Mouse (Mus musculus): ENCODE results near the gene Prps2. TPM values are rescaled to one million over a fixed set of nuclear protein-coding genes. Genes with fewer than 3 reads are reported as not detected.

Gene Prps2
- polyA plus RNA-seq, 1 experiment from 2014 or later, result 25.9 TPM

DNA sequence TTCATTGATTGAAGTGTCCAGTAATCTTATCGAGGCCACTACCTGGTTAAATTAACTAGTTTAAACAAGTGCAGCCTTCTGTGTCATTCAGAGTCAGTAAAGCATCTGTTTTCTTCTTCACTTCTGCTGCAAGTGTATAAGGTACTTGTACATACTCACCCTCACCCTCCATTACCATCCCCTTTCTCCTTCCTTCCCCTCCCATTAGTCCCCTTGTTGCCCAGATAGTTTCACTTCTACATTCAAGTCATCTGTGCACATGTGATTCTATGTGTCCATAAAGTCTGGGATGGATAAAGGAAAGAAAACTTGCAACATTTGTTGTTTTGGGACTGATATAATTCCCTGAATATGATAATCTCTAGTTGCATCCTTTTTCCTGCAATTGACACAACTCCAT lies 48.0 kb downstream of the Prps2 start:
- Histone ChIP-seq H3K27me3 (ENCODE audit: control insufficient read depth, insufficient read depth, low read length) (peaks cover 2% of the 10 kb centered on the region; the same call in 1 of the 2 replicates), H3K4me3 (ENCODE audit: low read depth, low read length) (no peak overlapping the region), H3K27ac (ENCODE audit: low read depth, low read length) (no peak overlapping the region), H3K36me3 (ENCODE audit: control insufficient read depth, insufficient read depth, low read length) (no peaks in the 10 kb centered on the region), H3K4me1 (replicated peaks; ENCODE audit: control insufficient read depth, insufficient read depth, low read length) (no peaks in the 10 kb centered on the region), H3K4me2 (ENCODE audit: low read depth, low read length, severe bottlenecking) (no peak overlapping the region), H3K9me3 (ENCODE audit: control insufficient read depth, low read length) (no peaks in the 10 kb centered on the region), H3K9ac (ENCODE audit: low read length) (no peak overlapping the region)
- DNase-seq (ENCODE audit: low spot score) (no peak), ATAC-seq (replicated peaks; ENCODE audit: low FRiP score) (no peak)
- 90% methylated on average over 1 of the region's 1 CpGs for WGBS

- H3K27ac ChIP-seq (ENCODE audit: low read depth, low read length), result no peak overlapping the region
- H3K4me2 ChIP-seq (ENCODE audit: low read depth, low read length, severe bottlenecking), result no peak overlapping the region
Observed at GRCm38 (mm10) chrX:167332607-167333006, 49.9 kb downstream of the Prps2 start.

GRCm38 (mm10) chrX:167330993-167331392 lies 51.6 kb downstream of the Prps2 start:
- ATAC-seq (replicated peaks; ENCODE audit: low FRiP score), result no peak
- H3K9me3 ChIP-seq (ENCODE audit: control insufficient read depth, low read length), result no peaks in the 10 kb centered on the region

More at GRCm38 (mm10) chrX:167332607-167333006, 49.9 kb downstream of the Prps2 start:
- H3K4me1 ChIP-seq (replicated peaks; ENCODE audit: control insufficient read depth, insufficient read depth, low read length), result no peaks in the 10 kb centered on the region
- no peaks in the 10 kb centered on the region for H3K36me3 ChIP-seq (ENCODE audit: control insufficient read depth, insufficient read depth, low read length)
- ATAC-seq (replicated peaks; ENCODE audit: low FRiP score) (no peak), DNase-seq (ENCODE audit: low spot score) (no peak)
- no peak overlapping the region for H3K9ac ChIP-seq (ENCODE audit: low read length)
- H3K27me3 ChIP-seq (ENCODE audit: control insufficient read depth, insufficient read depth, low read length), result peaks cover 2% of the 10 kb centered on the region; the same call in 1 of the 2 replicates
- WGBS, result 83% methylated on average over 1 of the region's 1 CpGs
- H3K9me3 ChIP-seq (ENCODE audit: control insufficient read depth, low read length), result no peaks in the 10 kb centered on the region
- H3K4me3 ChIP-seq (ENCODE audit: low read depth, low read length), result no peak overlapping the region

GRCm38 (mm10) chrX:167330399-167330798 lies 52.1 kb downstream of the Prps2 start, which contains the start of gene Tlr7:
TSS of gene Tlr7 (minus strand) at chrX:167330558.
- H3K4me2 ChIP-seq (ENCODE audit: low read depth, low read length, severe bottlenecking), result no peak within 1 kb of the TSS
- 87% methylated on average over 6 of the region's 6 CpGs for WGBS
- no peaks in the 10 kb centered on the region for H3K9me3 ChIP-seq (ENCODE audit: control insufficient read depth, low read length)
- no peaks in the 10 kb centered on the region for H3K36me3 ChIP-seq (ENCODE audit: control insufficient read depth, insufficient read depth, low read length)
- H3K4me3 ChIP-seq (ENCODE audit: low read depth, low read length), result no peak within 1 kb of the TSS
- no peak for ATAC-seq (replicated peaks; ENCODE audit: low FRiP score)
- H3K4me1 ChIP-seq (replicated peaks; ENCODE audit: control insufficient read depth, insufficient read depth, low read length), result no peaks in the 10 kb centered on the region
- no peak within 1 kb of the TSS for H3K9ac ChIP-seq (ENCODE audit: low read length)
- H3K27me3 ChIP-seq (ENCODE audit: control insufficient read depth, insufficient read depth, low read length), result peaks cover 9% of the 10 kb centered on the region; the same call in 1 of the 2 replicates
- no peak within 1 kb of the TSS for H3K27ac ChIP-seq (ENCODE audit: low read depth, low read length)
- no peak for DNase-seq (ENCODE audit: low spot score)

More at GRCm38 (mm10) chrX:167330993-167331392, 51.6 kb downstream of the Prps2 start:
- H3K4me1 ChIP-seq (replicated peaks; ENCODE audit: control insufficient read depth, insufficient read depth, low read length), result no peaks in the 10 kb centered on the region
- no peaks in the 10 kb centered on the region for H3K36me3 ChIP-seq (ENCODE audit: control insufficient read depth, insufficient read depth, low read length)
- no peak overlapping the region for H3K27ac ChIP-seq (ENCODE audit: low read depth, low read length)
- no peak overlapping the region for H3K4me2 ChIP-seq (ENCODE audit: low read depth, low read length, severe bottlenecking)
- WGBS, result 87% methylated on average over 4 of the region's 4 CpGs
- DNase-seq (ENCODE audit: low spot score), result no peak
- H3K9ac ChIP-seq (ENCODE audit: low read length), result no peak overlapping the region
- no peak overlapping the region for H3K4me3 ChIP-seq (ENCODE audit: low read depth, low read length)
- H3K27me3 ChIP-seq (ENCODE audit: control insufficient read depth, insufficient read depth, low read length), result peaks cover 7% of the 10 kb centered on the region; the same call in 1 of the 2 replicates

DNA sequence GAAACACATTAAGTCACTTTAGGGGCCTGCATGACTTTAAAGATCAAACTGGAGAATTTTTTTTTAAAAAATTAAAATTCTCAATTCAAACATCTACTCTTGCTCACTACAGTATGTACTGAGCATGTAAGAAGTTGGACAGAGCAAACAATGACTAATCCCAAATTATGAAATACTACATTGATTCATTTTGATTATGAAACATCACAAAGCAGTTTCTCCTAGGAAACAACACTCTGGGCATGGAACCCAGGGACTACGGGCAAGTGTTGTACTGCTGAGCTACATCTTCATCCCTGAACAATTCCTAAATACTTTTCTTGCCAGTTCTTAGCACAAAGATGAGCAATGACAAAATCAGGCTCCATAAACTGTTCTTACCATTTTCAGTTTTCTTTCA lies 52.9 kb downstream of the Prps2 start:
- Histone ChIP-seq H3K4me3 (ENCODE audit: low read depth, low read length) (no peak overlapping the region), H3K36me3 (ENCODE audit: control insufficient read depth, insufficient read depth, low read length) (no peaks in the 10 kb centered on the region), H3K27ac (ENCODE audit: low read depth, low read length) (no peak overlapping the region), H3K9me3 (ENCODE audit: control insufficient read depth, low read length) (no peaks in the 10 kb centered on the region), H3K4me1 (replicated peaks; ENCODE audit: control insufficient read depth, insufficient read depth, low read length) (no peaks in the 10 kb centered on the region), H3K27me3 (ENCODE audit: control insufficient read depth, insufficient read depth, low read length) (peaks cover 9% of the 10 kb centered on the region; the same call in 1 of the 2 replicates), H3K9ac (ENCODE audit: low read length) (no peak overlapping the region), H3K4me2 (ENCODE audit: low read depth, low read length, severe bottlenecking) (no peak overlapping the region)
- WGBS, result 86% methylated on average over 1 of the region's 1 CpGs
- no peak for DNase-seq (ENCODE audit: low spot score)
- no peak for ATAC-seq (replicated peaks; ENCODE audit: low FRiP score)

- WGBS, result 88% methylated on average over 1 of the region's 1 CpGs
- DNase-seq (ENCODE audit: low spot score), result no peak
- Histone ChIP-seq H3K4me1 (replicated peaks; ENCODE audit: control insufficient read depth, insufficient read depth, low read length) (no peaks in the 10 kb centered on the region), H3K36me3 (ENCODE audit: control insufficient read depth, insufficient read depth, low read length) (no peaks in the 10 kb centered on the region), H3K4me3 (ENCODE audit: low read depth, low read length) (no peak overlapping the region), H3K9ac (ENCODE audit: low read length) (no peak overlapping the region), H3K27ac (ENCODE audit: low read depth, low read length) (no peak overlapping the region), H3K4me2 (ENCODE audit: low read depth, low read length, severe bottlenecking) (no peak overlapping the region), H3K27me3 (ENCODE audit: control insufficient read depth, insufficient read depth, low read length) (peaks cover 9% of the 10 kb centered on the region; the same call in 1 of the 2 replicates), H3K9me3 (ENCODE audit: control insufficient read depth, low read length) (no peaks in the 10 kb centered on the region)
- no peak for ATAC-seq (replicated peaks; ENCODE audit: low FRiP score)
Observed at GRCm38 (mm10) chrX:167329098-167329497, 53.5 kb downstream of the Prps2 start.

GRCm38 (mm10) chrX:167328519-167328918 lies 54.0 kb downstream of the Prps2 start:
- ATAC-seq (replicated peaks; ENCODE audit: low FRiP score) (no peak), DNase-seq (ENCODE audit: low spot score) (no peak)
- 90% methylated on average over 3 of the region's 3 CpGs for WGBS
- no peak overlapping the region for H3K4me2 ChIP-seq (ENCODE audit: low read depth, low read length, severe bottlenecking)
- H3K4me3 ChIP-seq (ENCODE audit: low read depth, low read length), result no peak overlapping the region
- no peaks in the 10 kb centered on the region for H3K4me1 ChIP-seq (replicated peaks; ENCODE audit: control insufficient read depth, insufficient read depth, low read length)
- H3K27me3 ChIP-seq (ENCODE audit: control insufficient read depth, insufficient read depth, low read length), result peaks cover 9% of the 10 kb centered on the region; the same call in 1 of the 2 replicates
- H3K27ac ChIP-seq (ENCODE audit: low read depth, low read length), result no peak overlapping the region
- no peaks in the 10 kb centered on the region for H3K9me3 ChIP-seq (ENCODE audit: control insufficient read depth, low read length)
- H3K9ac ChIP-seq (ENCODE audit: low read length), result no peak overlapping the region
- no peaks in the 10 kb centered on the region for H3K36me3 ChIP-seq (ENCODE audit: control insufficient read depth, insufficient read depth, low read length)

- Histone ChIP-seq H3K27me3 (ENCODE audit: control insufficient read depth, insufficient read depth, low read length) (peaks cover 9% of the 10 kb centered on the region; the same call in 1 of the 2 replicates), H3K4me1 (replicated peaks; ENCODE audit: control insufficient read depth, insufficient read depth, low read length) (no peaks in the 10 kb centered on the region), H3K4me2 (ENCODE audit: low read depth, low read length, severe bottlenecking) (no peak overlapping the region), H3K27ac (ENCODE audit: low read depth, low read length) (no peak overlapping the region), H3K9me3 (ENCODE audit: control insufficient read depth, low read length) (no peaks in the 10 kb centered on the region), H3K4me3 (ENCODE audit: low read depth, low read length) (no peak overlapping the region), H3K9ac (ENCODE audit: low read length) (no peak overlapping the region), H3K36me3 (ENCODE audit: control insufficient read depth, insufficient read depth, low read length) (no peaks in the 10 kb centered on the region)
- no peak for DNase-seq (ENCODE audit: low spot score)
- ATAC-seq (replicated peaks; ENCODE audit: low FRiP score), result no peak
- WGBS, result 62% methylated on average over 1 of the region's 1 CpGs
Observed at GRCm38 (mm10) chrX:167323742-167324141, 58.8 kb downstream of the Prps2 start.

GRCm38 (mm10) chrX:167321233-167321806 lies 61.2 kb downstream of the Prps2 start:
- Histone ChIP-seq H3K4me1 (replicated peaks; ENCODE audit: control insufficient read depth, insufficient read depth, low read length) (no peaks in the 10 kb centered on the region), H3K4me2 (ENCODE audit: low read depth, low read length, severe bottlenecking) (no peak overlapping the region), H3K27me3 (ENCODE audit: control insufficient read depth, insufficient read depth, low read length) (peaks cover 4% of the 10 kb centered on the region; the same call in 1 of the 2 replicates), H3K9me3 (ENCODE audit: control insufficient read depth, low read length) (no peaks in the 10 kb centered on the region), H3K9ac (ENCODE audit: low read length) (no peak overlapping the region), H3K36me3 (ENCODE audit: control insufficient read depth, insufficient read depth, low read length) (no peaks in the 10 kb centered on the region), H3K27ac (ENCODE audit: low read depth, low read length) (no peak overlapping the region), H3K4me3 (ENCODE audit: low read depth, low read length) (no peak overlapping the region)
- DNase-seq (ENCODE audit: low spot score) (no peak), ATAC-seq (replicated peaks; ENCODE audit: low FRiP score) (no peak)
- WGBS, result 57% methylated on average over 4 of the region's 4 CpGs

Measured in forebrain, embryonic 11.5 days (tissue).